Mouse (Mus musculus): ENCODE measurements around the gene Cecr2. TPM values are rescaled to one million over a fixed set of nuclear protein-coding genes. Genes with fewer than 3 reads are reported as not detected.

Gene Cecr2
- polyA plus RNA-seq, 1 experiment from 2014 or later: 6.4 TPM

DNA sequence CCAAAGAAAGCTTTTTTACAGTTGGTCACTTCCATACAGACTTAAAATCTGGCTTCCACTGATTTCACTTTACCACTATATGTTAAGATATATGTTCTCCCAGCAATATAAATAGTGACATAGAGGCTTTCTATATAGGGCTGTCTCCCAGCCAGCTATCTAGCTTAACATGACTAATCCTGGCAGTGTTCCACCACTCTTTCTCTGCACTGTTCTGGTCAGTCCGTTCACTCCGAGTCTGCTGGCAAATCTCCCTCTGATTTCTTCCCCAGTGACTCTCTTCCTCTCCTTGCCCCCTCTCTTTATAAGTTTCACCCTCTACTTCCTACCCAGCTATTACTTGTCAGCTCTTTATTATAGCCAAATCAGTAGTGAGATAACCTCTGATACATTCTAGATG lies 59.8 kb downstream of the Cecr2 start:
- no peak overlapping the region for H3K4me3 ChIP-seq
- ATAC-seq (ENCODE audit: insufficient number of reproducible peaks, insufficient read depth, low FRiP score, low TSS enrichment): no peak

DNA sequence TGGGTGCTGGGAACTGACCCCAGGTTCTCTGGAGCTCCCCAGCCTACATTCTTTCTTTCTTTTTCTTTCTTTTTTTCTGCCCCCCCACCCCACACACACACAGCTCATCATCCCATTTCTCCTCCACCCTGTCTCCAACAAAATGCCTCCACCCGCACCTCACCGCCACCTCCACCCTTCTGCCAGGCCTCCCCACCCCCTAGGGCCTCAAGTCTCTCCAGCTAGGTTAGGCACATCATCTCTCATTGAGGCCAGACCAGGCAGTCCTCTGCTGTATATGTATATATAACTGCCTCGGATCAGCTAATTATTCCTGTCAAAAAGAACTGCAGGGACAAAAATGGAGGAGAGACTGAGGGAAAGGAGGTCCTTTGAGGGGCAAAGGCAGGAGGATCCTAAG lies 69.8 kb downstream of the Cecr2 start:
- WGBS: 81% methylated on average over 3 of the region's 3 CpGs
- no peak for ATAC-seq (ENCODE audit: insufficient number of reproducible peaks, insufficient read depth, low FRiP score, low TSS enrichment)
- H3K36me3 ChIP-seq: peaks cover 12% of the 10 kb centered on the region; the same call in 1 of the 2 replicates

More for the DNA sequence above, 59.8 kb downstream of the Cecr2 start:
- Histone ChIP-seq H3K27me3 (no peaks in the 10 kb centered on the region), H3K9me3 (no peaks in the 10 kb centered on the region), H3K27ac (no peak overlapping the region), H3K9ac (no peak overlapping the region), H3K36me3 (no peaks in the 10 kb centered on the region), H3K4me2 (replicated peaks) (no peak overlapping the region), H3K4me1 (no peaks in the 10 kb centered on the region)
- 86% methylated on average over 2 of the region's 2 CpGs for WGBS

DNA sequence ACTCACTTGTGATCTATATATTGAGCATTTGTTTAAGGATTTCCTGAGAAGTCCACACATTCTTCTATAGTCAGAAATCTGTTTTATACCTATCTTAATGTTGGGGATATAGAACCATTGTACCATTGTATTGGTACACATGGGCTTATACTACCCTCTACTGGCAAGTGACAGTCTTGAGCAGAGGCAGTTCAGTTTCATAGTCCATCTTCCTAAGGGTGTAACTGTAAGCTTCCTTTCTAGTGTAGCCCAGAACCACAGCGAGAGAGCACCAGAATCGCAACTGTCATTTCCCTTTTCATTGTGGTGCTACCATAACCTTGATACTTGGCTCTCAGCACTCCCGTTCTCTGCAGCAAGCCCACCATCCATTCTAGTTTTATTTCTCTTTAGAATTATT lies 70.4 kb downstream of the Cecr2 start:
- ATAC-seq (ENCODE audit: insufficient number of reproducible peaks, insufficient read depth, low FRiP score, low TSS enrichment): no peak
- WGBS: 79% methylated on average over 3 of the region's 3 CpGs
- H3K4me1 ChIP-seq: no peaks in the 10 kb centered on the region
- peaks cover 12% of the 10 kb centered on the region; the same call in 1 of the 2 replicates for H3K36me3 ChIP-seq
- H3K9ac ChIP-seq: no peak overlapping the region
- H3K4me3 ChIP-seq: no peak overlapping the region
- no peak overlapping the region for H3K27ac ChIP-seq
- no peaks in the 10 kb centered on the region for H3K9me3 ChIP-seq
- H3K27me3 ChIP-seq: no peaks in the 10 kb centered on the region
- H3K4me2 ChIP-seq (replicated peaks): no peak overlapping the region

More for the DNA sequence above, 69.8 kb downstream of the Cecr2 start:
- no peak overlapping the region for H3K27ac ChIP-seq
- H3K4me3 ChIP-seq: no peak overlapping the region
- no peak overlapping the region for H3K4me2 ChIP-seq (replicated peaks)
- no peak overlapping the region for H3K9ac ChIP-seq
- no peaks in the 10 kb centered on the region for H3K9me3 ChIP-seq
- H3K27me3 ChIP-seq: no peaks in the 10 kb centered on the region
- no peaks in the 10 kb centered on the region for H3K4me1 ChIP-seq

DNA sequence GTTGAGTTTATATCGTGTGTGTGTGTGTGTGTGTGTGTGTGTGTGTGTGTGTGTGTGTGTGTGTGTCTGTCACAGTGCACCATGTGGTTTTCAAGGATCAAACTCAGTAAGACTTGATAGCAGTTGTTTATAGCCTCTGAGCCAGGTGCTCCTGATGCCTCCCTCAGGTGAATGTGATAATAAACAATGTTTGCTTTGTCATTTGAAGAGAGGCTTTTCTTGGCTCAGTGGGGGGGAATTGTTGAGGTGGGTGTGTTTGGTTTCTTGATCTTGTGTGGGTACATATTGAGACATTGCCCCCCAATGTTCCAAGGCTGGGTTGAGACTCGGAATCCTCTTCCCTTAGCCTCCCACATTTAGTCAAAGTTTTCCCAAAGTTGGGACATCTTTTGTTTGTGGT lies 77.0 kb downstream of the Cecr2 start:
- no peak overlapping the region for H3K4me3 ChIP-seq
- no peak for ATAC-seq (ENCODE audit: insufficient number of reproducible peaks, insufficient read depth, low FRiP score, low TSS enrichment)
- no peak overlapping the region for H3K4me2 ChIP-seq (replicated peaks)
- H3K4me1 ChIP-seq: no peaks in the 10 kb centered on the region
- H3K36me3 ChIP-seq: peaks cover 3% of the 10 kb centered on the region; the same call in 1 of the 2 replicates
- H3K9ac ChIP-seq: no peak overlapping the region
- no peaks in the 10 kb centered on the region for H3K9me3 ChIP-seq
- no peaks in the 10 kb centered on the region for H3K27me3 ChIP-seq
- 91% methylated on average over 2 of the region's 2 CpGs for WGBS
- no peak overlapping the region for H3K27ac ChIP-seq

DNA sequence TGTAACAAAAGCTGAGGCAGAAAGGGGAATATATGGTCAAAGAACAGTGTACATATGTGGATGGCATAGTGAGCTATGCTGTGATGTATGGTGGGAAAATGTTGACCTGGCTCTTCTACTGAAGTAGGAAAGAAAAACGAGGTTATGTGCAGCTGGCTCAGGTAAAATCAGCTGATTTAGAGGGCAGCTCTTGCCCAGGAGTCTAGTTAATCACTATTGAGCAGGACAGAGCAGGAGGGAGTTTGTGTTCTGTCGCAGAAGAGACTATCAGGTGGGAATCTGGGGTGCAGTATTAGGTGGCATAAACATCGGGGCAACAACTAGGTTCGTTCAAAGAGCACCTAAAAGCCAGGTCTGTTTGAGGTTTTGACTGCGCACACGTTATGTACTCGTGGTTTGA lies 78.1 kb downstream of the Cecr2 start:
- 93% methylated on average over 7 of the region's 7 CpGs for WGBS
- no peak for ATAC-seq (ENCODE audit: insufficient number of reproducible peaks, insufficient read depth, low FRiP score, low TSS enrichment)

DNA sequence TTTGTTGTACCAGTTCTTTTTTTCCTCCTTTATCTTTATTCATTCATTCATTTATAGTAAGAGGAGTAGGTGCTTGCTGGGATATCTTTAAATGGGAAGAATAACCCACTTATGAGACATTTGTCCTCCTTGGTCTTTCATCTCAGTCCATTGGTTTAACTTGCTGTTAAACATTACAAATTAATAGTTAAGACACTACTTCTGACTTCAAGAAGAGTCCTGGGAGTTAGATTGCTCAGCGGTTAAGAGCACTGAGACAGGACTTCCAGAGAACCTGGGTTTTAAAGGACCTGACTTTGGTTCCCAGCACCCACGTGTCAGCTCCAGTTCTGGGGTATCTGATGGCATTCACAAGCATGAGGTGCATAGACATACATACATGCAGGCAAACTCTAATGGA lies 80.2 kb downstream of the Cecr2 start:
- Histone ChIP-seq H3K27ac (no peak overlapping the region), H3K4me1 (no peaks in the 10 kb centered on the region), H3K9me3 (no peaks in the 10 kb centered on the region), H3K4me2 (replicated peaks) (no peak overlapping the region), H3K9ac (no peak overlapping the region), H3K4me3 (no peak overlapping the region), H3K36me3 (no peaks in the 10 kb centered on the region), H3K27me3 (no peaks in the 10 kb centered on the region)
- WGBS: 89% methylated on average over 2 of the region's 2 CpGs
- ATAC-seq (ENCODE audit: insufficient number of reproducible peaks, insufficient read depth, low FRiP score, low TSS enrichment): no peak

More for the DNA sequence above, 78.1 kb downstream of the Cecr2 start:
- no peaks in the 10 kb centered on the region for H3K9me3 ChIP-seq
- H3K9ac ChIP-seq: no peak overlapping the region
- no peaks in the 10 kb centered on the region for H3K36me3 ChIP-seq
- H3K4me3 ChIP-seq: no peak overlapping the region
- H3K27ac ChIP-seq: no peak overlapping the region
- H3K4me2 ChIP-seq (replicated peaks): no peak overlapping the region
- H3K4me1 ChIP-seq: no peaks in the 10 kb centered on the region
- H3K27me3 ChIP-seq: no peaks in the 10 kb centered on the region

DNA sequence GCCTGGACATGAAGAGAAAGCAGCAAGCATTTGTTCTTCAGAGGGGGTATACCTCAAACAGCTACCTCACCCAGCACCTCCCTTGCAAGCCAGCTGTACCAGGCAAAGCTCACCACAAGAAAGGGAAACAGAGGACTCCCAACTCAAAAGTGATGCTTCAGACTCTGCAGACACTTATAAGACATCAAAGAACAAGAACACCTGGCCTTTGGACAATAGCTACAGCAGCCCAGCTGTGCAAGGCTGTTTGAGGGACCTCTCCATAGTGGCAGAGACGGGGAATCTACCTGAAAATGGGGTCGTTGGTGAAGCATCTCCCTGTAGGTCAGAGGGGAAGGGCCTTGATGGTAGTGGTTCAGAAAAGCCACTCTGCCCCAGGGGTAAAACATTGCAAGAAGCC lies 95.0 kb downstream of the Cecr2 start:
- H3K27ac ChIP-seq: no peak overlapping the region
- H3K4me2 ChIP-seq (replicated peaks): no peak overlapping the region
- H3K27me3 ChIP-seq: no peaks in the 10 kb centered on the region
- H3K4me1 ChIP-seq: no peaks in the 10 kb centered on the region
- ATAC-seq (ENCODE audit: insufficient number of reproducible peaks, insufficient read depth, low FRiP score, low TSS enrichment): no peak
- H3K4me3 ChIP-seq: no peak overlapping the region
- H3K36me3 ChIP-seq: peaks cover 34% of the 10 kb centered on the region
- WGBS: 78% methylated on average over 2 of the region's 2 CpGs
- no peak overlapping the region for H3K9ac ChIP-seq
- no peaks in the 10 kb centered on the region for H3K9me3 ChIP-seq

DNA sequence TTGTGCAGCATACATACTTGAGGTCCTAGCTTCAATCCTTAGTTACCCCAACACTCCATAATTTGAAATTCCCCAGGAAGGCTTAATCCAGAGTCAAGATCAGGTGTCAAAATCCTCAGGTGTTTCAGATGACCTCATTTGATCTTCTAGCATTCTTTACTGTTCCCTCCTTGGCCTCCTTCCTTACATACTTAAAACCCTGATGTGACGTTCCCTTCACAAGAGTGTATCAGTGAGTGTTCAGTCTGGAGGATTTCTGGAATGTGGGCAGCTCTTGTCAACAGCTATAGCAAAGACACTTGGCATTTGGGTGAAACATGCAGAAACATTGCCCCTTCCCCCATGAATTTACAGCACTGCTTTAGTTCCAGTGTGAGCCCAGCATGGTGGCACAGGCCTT lies 103.8 kb downstream of the Cecr2 start:
- WGBS: 84% methylated on average over 1 of the region's 1 CpGs
- Histone ChIP-seq H3K27ac (no peak overlapping the region), H3K27me3 (no peaks in the 10 kb centered on the region), H3K9ac (no peak overlapping the region), H3K4me3 (no peak overlapping the region), H3K36me3 (peaks cover 6% of the 10 kb centered on the region; the same call in 1 of the 2 replicates), H3K4me1 (no peaks in the 10 kb centered on the region; the same call in 1 of the 2 replicates), H3K4me2 (replicated peaks) (no peak overlapping the region), H3K9me3 (no peaks in the 10 kb centered on the region)
- ATAC-seq (ENCODE audit: insufficient number of reproducible peaks, insufficient read depth, low FRiP score, low TSS enrichment): no peak

DNA sequence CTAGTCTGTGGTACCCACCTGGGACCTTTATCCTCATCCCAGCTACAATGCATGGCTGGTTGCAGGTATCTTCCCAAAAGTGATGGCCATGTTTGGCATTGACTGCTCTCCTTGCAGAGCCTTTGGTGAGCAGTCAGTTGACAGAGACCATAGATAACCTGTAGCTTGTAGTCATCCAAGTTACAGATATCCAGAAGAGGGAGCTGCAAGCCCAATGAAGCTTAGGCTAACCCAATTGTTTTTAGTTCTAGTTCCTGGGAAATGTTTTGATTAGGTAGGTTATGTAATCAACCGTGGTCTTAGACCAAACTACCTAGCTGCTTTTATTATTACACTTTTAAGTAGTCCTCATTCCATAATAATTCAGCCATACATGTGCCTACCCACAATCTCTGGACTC lies 105.2 kb downstream of the Cecr2 start:
- no peaks in the 10 kb centered on the region; the same call in 1 of the 2 replicates for H3K4me1 ChIP-seq
- no peaks in the 10 kb centered on the region for H3K9me3 ChIP-seq
- 78% methylated on average over 1 of the region's 1 CpGs for WGBS
- H3K4me3 ChIP-seq: no peak overlapping the region
- ATAC-seq (ENCODE audit: insufficient number of reproducible peaks, insufficient read depth, low FRiP score, low TSS enrichment): no peak
- H3K27me3 ChIP-seq: no peaks in the 10 kb centered on the region
- no peak overlapping the region for H3K27ac ChIP-seq
- no peak overlapping the region for H3K9ac ChIP-seq
- no peak overlapping the region for H3K4me2 ChIP-seq (replicated peaks)
- H3K36me3 ChIP-seq: peaks cover 2% of the 10 kb centered on the region; the same call in 1 of the 2 replicates

DNA sequence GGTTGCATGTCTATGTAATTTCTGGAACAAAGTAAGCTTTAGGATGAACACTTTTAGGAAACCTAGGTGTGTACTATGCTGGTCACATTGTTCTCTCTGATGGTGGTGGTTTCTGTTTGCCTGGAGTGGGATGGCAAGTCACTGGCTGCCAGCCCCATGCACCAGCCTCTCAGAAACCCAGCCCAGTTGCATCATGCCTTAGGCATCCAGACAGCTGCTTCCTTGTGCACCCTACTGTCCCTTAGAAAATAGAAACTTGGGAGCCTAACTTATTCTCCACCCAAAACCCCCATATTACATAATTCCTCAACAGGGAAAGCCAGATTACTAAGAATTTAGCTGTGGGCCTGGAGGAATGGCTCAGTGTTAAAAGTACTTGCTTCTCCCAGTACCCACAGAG lies 105.9 kb downstream of the Cecr2 start:
- H3K9me3 ChIP-seq: no peaks in the 10 kb centered on the region
- no peak overlapping the region for H3K27ac ChIP-seq
- H3K4me1 ChIP-seq: no peaks in the 10 kb centered on the region; the same call in 1 of the 2 replicates
- no peaks in the 10 kb centered on the region; the same call in 1 of the 2 replicates for H3K36me3 ChIP-seq
- ATAC-seq (ENCODE audit: insufficient number of reproducible peaks, insufficient read depth, low FRiP score, low TSS enrichment): no peak
- H3K27me3 ChIP-seq: no peaks in the 10 kb centered on the region
- no peak overlapping the region for H3K9ac ChIP-seq
- H3K4me3 ChIP-seq: no peak overlapping the region
- no peak overlapping the region for H3K4me2 ChIP-seq (replicated peaks)

DNA sequence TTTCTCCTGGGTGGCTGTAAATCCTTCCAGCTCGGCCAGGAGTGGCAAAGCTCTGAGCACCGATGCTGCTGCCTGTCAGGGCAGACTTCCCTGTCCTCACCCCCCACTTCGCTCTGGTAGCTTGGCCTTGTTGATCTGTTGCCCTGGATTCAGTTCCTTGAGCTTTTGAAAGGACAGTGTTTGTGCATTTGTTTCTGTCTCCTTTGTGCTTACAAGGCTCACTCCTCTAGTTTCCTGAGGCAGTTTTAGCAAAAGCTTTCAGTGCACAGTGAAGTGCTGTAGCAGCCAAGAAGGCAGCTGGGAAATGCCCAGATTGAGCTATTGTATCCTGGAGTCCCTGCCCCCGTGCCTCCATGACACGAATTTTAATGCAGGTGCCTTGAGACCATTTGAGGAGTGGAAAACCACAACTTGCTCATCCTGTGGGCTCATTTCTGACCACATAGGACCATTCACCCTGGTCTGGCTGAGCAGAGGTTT lies 107.0 kb downstream of the Cecr2 start, which contains the start of gene Slc25a18:
TSS of gene Slc25a18 (plus strand) at position 430 of the 480 bp plus-strand sequence.
- Histone ChIP-seq H3K27me3 (no peaks in the 10 kb centered on the region), H3K9ac (no peak within 1 kb of the TSS), H3K36me3 (no peaks in the 10 kb centered on the region; the same call in 1 of the 2 replicates), H3K9me3 (no peaks in the 10 kb centered on the region), H3K4me1 (no peaks in the 10 kb centered on the region; the same call in 1 of the 2 replicates), H3K27ac (no peak within 1 kb of the TSS), H3K4me3 (no peak within 1 kb of the TSS), H3K4me2 (replicated peaks) (no peak within 1 kb of the TSS)
- ATAC-seq (ENCODE audit: insufficient number of reproducible peaks, insufficient read depth, low FRiP score, low TSS enrichment): no peak
- 71% methylated on average over 5 of the region's 5 CpGs for WGBS

DNA sequence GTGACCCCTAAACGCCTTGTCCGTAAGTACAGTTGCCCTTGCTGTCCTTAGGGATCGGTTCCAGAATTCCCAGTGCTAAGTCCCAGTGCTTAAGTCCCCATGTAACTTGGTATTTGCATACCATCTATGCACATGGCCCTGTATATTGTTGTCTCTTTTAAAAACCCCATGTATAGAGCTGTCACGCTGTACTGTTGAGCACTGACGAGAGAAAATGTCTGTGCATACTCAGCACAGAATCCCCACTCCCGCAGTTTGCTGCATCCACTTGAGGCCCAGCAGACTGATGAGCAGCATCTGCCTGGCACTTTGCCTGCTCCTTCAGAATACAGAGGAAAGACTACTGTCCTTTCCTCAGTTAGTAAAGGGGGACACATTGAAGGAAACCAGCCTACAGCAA lies 107.6 kb downstream of the Cecr2 start:
- WGBS: 79% methylated on average over 6 of the region's 6 CpGs
- Histone ChIP-seq H3K27ac (no peak overlapping the region), H3K9ac (no peak overlapping the region), H3K4me2 (replicated peaks) (no peak overlapping the region), H3K27me3 (no peaks in the 10 kb centered on the region), H3K36me3 (no peaks in the 10 kb centered on the region; the same call in 1 of the 2 replicates), H3K9me3 (no peaks in the 10 kb centered on the region), H3K4me3 (no peak overlapping the region), H3K4me1 (no peaks in the 10 kb centered on the region; the same call in 1 of the 2 replicates)
- ATAC-seq (ENCODE audit: insufficient number of reproducible peaks, insufficient read depth, low FRiP score, low TSS enrichment): no peak
